Mouse (Mus musculus): ENCODE results near the gene Tmem178b. TPM values are rescaled to one million over a fixed set of nuclear protein-coding genes. Genes with fewer than 3 reads are reported as not detected.

Gene Tmem178b
- polyA plus RNA-seq, 1 experiment from 2014 or later = 7.3 TPM

DNA sequence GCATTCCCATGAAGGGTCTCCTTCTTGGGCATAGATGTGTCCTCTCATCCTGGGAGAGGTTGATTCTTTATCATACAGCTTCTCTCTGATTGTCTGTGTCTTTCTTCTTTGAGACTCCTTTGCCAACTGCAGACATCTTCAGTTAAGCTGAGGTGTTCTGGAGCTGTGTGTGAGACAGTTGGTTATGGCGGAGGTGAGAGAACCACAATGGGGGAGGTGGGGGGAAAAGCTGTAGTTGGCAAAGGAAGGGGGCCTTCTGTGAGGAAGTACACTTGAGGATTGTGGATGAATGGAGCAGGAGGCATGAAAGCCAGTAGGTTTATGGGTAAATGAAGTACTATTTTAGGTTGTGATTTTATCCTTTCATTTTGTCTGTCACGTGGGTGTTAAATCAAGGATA is 178.6 kb downstream of the Tmem178b start:
- Histone ChIP-seq H3K4me2 (ENCODE audit: low read depth) (no peak overlapping the region), H3K9me3 (ENCODE audit: control insufficient read depth, low read length) (no peaks in the 10 kb centered on the region), H3K27ac (ENCODE audit: low read depth, low read length) (no peak overlapping the region), H3K4me1 (ENCODE audit: control insufficient read depth, insufficient read depth, low read length) (no peaks in the 10 kb centered on the region), H3K9ac (ENCODE audit: low read length) (no peak overlapping the region), H3K27me3 (ENCODE audit: control insufficient read depth, insufficient read depth, low read length) (no peaks in the 10 kb centered on the region), H3K4me3 (ENCODE audit: low read depth, low read length) (no peak overlapping the region), H3K36me3 (ENCODE audit: control insufficient read depth, insufficient read depth, low read length) (no peaks in the 10 kb centered on the region)
- DNase-seq (ENCODE audit: low spot score) = no peak
- no peak for ATAC-seq (ENCODE audit: insufficient read depth, low FRiP score, low TSS enrichment)
- 86% methylated on average over 2 of the region's 2 CpGs for WGBS

DNA sequence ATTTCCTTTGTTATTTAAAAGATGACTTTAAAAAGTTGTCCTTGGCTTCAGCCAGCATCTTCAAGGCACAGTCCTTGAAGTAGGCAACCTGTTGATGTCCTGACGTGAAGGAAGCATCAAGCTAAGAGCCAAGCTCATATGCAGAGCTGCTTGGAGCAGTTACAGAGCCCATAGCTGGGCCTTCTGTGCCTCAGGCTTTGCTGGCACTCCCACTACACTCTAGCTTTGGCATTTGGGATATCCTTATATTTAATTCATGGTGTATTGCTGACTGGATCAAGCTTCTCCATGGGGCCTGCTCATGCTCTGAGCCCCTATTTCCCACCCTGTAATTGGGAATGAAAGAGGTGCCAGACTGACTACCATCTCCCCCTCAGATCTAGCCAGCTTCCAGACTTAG is 179.5 kb downstream of the Tmem178b start:
- DNase-seq (ENCODE audit: low spot score) = no peak

DNA sequence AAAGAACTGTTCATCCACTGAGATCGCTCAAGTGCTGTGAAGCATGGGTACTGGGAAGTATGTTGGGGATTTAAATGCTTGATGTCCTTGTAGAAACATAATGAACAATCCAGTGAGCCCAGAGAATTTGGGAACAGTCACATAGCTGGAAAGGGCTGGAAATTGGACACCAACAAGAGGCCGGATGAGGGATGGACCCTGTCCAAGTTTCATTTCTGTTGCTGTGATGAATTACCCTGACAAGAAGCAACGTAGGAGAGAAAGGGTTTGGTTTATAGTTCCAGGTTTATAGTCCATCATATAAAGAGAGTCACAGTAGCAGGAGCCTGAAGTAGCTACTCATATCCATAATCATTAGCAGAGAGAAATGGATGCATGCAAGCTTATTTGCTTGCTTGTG is 186.4 kb downstream of the Tmem178b start:
- H3K27ac ChIP-seq (ENCODE audit: low read depth, low read length) = no peak overlapping the region
- no peak overlapping the region for H3K4me2 ChIP-seq (ENCODE audit: low read depth)
- no peak for ATAC-seq (ENCODE audit: insufficient read depth, low FRiP score, low TSS enrichment)
- WGBS = 71% methylated on average over 3 of the region's 3 CpGs
- no peak overlapping the region for H3K9ac ChIP-seq (ENCODE audit: low read length)
- no peaks in the 10 kb centered on the region for H3K4me1 ChIP-seq (ENCODE audit: control insufficient read depth, insufficient read depth, low read length)
- no peak overlapping the region for H3K4me3 ChIP-seq (ENCODE audit: low read depth, low read length)
- no peaks in the 10 kb centered on the region for H3K9me3 ChIP-seq (ENCODE audit: control insufficient read depth, low read length)
- H3K36me3 ChIP-seq (ENCODE audit: control insufficient read depth, insufficient read depth, low read length) = no peaks in the 10 kb centered on the region
- no peak for DNase-seq (ENCODE audit: low spot score)
- no peaks in the 10 kb centered on the region for H3K27me3 ChIP-seq (ENCODE audit: control insufficient read depth, insufficient read depth, low read length)

More for the DNA sequence above, 179.5 kb downstream of the Tmem178b start:
- Histone ChIP-seq H3K9ac (ENCODE audit: low read length) (no peak overlapping the region), H3K4me1 (ENCODE audit: control insufficient read depth, insufficient read depth, low read length) (no peaks in the 10 kb centered on the region), H3K4me3 (ENCODE audit: low read depth, low read length) (no peak overlapping the region), H3K27me3 (ENCODE audit: control insufficient read depth, insufficient read depth, low read length) (no peaks in the 10 kb centered on the region), H3K4me2 (ENCODE audit: low read depth) (no peak overlapping the region), H3K9me3 (ENCODE audit: control insufficient read depth, low read length) (no peaks in the 10 kb centered on the region), H3K36me3 (ENCODE audit: control insufficient read depth, insufficient read depth, low read length) (no peaks in the 10 kb centered on the region), H3K27ac (ENCODE audit: low read depth, low read length) (no peak overlapping the region)
- ATAC-seq (ENCODE audit: insufficient read depth, low FRiP score, low TSS enrichment) = no peak
- 91% methylated on average over 1 of the region's 1 CpGs for WGBS

DNA sequence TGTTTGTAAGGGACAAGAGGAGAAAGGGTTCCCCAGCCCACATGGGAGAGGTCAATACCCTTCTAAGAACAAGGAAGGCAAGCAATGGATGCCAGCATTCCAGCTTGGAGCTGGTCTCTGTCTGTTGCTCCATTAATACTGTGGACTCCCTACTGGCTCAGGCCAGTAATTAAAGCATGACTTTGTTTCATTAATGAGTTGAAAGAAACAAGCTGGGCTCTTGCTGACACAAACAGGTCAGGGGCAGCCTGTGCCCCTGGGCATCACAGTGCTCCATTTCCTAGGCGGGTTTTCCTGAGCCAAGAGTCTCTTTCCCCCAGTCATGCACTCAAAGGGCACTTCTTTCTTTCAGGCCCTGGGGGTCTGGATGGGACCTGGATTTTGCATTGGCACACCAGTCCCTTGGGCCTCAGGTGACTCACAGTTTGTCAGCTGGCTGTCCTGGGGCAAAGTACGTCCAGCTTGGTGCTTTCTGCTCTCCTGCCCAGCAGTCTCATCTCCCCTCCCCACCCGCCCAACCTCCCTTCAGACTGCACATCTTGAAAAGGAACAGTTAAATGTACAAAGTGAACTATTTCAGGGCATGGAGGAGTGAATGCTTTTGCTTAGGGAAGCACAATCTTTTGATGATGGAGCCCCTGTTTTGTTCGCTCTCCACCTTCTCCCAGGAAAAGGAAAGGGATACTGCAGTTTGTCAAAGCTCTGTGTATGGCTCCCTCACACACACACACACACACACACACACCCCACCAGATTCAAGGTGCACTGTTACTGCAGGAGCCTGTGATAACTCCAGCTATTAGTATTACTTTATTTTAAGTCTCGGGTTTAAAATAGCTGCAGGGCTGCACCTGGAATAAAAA is 188.5 kb downstream of the Tmem178b start:
- no peaks in the 10 kb centered on the region for H3K36me3 ChIP-seq (ENCODE audit: control insufficient read depth, insufficient read depth, low read length)
- H3K4me2 ChIP-seq (ENCODE audit: low read depth) = no peak overlapping the region
- no peaks in the 10 kb centered on the region for H3K4me1 ChIP-seq (ENCODE audit: control insufficient read depth, insufficient read depth, low read length)
- no peak overlapping the region for H3K4me3 ChIP-seq (ENCODE audit: low read depth, low read length)
- H3K9me3 ChIP-seq (ENCODE audit: control insufficient read depth, low read length) = no peaks in the 10 kb centered on the region
- H3K27me3 ChIP-seq (ENCODE audit: control insufficient read depth, insufficient read depth, low read length) = no peaks in the 10 kb centered on the region
- no peak for ATAC-seq (ENCODE audit: insufficient read depth, low FRiP score, low TSS enrichment)
- H3K27ac ChIP-seq (ENCODE audit: low read depth, low read length) = no peak overlapping the region
- WGBS = 86% methylated on average over 5 of the region's 5 CpGs
- no peak for DNase-seq (ENCODE audit: low spot score)
- H3K9ac ChIP-seq (ENCODE audit: low read length) = no peak overlapping the region

DNA sequence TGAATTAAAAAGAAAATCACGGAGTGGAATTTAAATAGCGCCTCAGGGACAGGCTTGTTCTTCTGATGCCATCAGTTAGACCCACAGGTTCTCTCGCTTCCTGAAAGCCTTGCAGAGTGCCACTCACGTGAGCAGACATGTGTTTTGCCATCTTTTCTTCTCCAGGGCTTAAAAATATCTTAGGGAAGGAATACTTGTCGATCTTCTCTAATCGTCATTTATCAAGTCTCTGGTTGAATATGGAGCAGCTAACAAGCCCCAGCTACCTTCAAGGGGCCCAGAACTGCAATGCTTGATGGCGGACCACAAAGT is 189.1 kb downstream of the Tmem178b start:
- Histone ChIP-seq H3K27me3 (ENCODE audit: control insufficient read depth, insufficient read depth, low read length) (no peaks in the 10 kb centered on the region), H3K9ac (ENCODE audit: low read length) (no peak overlapping the region), H3K4me3 (ENCODE audit: low read depth, low read length) (no peak overlapping the region), H3K36me3 (ENCODE audit: control insufficient read depth, insufficient read depth, low read length) (no peaks in the 10 kb centered on the region), H3K27ac (ENCODE audit: low read depth, low read length) (no peak overlapping the region), H3K9me3 (ENCODE audit: control insufficient read depth, low read length) (no peaks in the 10 kb centered on the region), H3K4me2 (ENCODE audit: low read depth) (no peak overlapping the region), H3K4me1 (ENCODE audit: control insufficient read depth, insufficient read depth, low read length) (no peaks in the 10 kb centered on the region)
- 89% methylated on average over 7 of the region's 7 CpGs for WGBS
- ATAC-seq (ENCODE audit: insufficient read depth, low FRiP score, low TSS enrichment) (no peak), DNase-seq (ENCODE audit: low spot score) (no peak)

DNA sequence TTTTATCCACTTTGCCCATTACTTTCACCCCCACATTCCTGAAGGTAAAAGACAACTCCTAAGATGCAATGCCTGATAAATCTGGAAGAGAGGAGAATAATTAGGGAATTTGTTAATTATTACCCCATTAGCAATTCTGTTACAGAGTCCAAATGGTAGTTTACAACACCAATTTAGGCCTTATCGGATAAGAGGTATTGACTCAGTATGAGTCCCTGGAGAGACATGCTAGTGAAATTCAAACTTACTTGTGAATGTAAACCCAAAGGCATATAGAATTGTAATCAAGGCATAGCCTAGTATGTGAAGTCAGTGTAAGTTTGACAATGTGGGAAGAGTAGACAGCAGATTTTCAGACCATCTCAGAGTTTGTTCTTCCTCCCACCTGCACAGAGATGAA is 190.4 kb downstream of the Tmem178b start:
- Histone ChIP-seq H3K9me3 (ENCODE audit: control insufficient read depth, low read length) (no peaks in the 10 kb centered on the region), H3K4me3 (ENCODE audit: low read depth, low read length) (no peak overlapping the region), H3K4me2 (ENCODE audit: low read depth) (no peak overlapping the region), H3K27me3 (ENCODE audit: control insufficient read depth, insufficient read depth, low read length) (no peaks in the 10 kb centered on the region), H3K9ac (ENCODE audit: low read length) (no peak overlapping the region), H3K4me1 (ENCODE audit: control insufficient read depth, insufficient read depth, low read length) (no peaks in the 10 kb centered on the region), H3K27ac (ENCODE audit: low read depth, low read length) (no peak overlapping the region), H3K36me3 (ENCODE audit: control insufficient read depth, insufficient read depth, low read length) (no peaks in the 10 kb centered on the region)
- DNase-seq (ENCODE audit: low spot score) (no peak), ATAC-seq (ENCODE audit: insufficient read depth, low FRiP score, low TSS enrichment) (no peak)
- 89% methylated on average over 1 of the region's 1 CpGs for WGBS

DNA sequence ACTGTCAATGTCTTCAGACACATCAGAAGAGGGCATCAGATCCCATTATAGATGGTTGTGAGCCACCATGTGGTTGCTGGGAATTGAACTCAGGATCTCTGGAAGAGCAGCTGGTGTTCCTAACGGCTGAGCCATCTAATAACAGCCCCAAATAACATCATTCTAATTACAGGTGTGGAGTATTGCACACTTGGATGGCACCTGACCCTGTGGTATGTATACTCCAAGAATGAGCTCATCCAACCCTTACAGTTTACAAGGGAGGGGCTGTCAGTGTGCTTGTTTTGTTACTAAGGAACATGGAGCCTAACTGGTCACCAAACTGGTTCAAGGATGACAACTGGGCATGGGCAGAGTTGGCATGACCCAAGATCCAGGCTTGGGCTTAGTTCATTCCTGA is 190.8 kb downstream of the Tmem178b start:
- Histone ChIP-seq H3K9me3 (ENCODE audit: control insufficient read depth, low read length) (no peaks in the 10 kb centered on the region), H3K27ac (ENCODE audit: low read depth, low read length) (no peak overlapping the region), H3K27me3 (ENCODE audit: control insufficient read depth, insufficient read depth, low read length) (no peaks in the 10 kb centered on the region), H3K36me3 (ENCODE audit: control insufficient read depth, insufficient read depth, low read length) (no peaks in the 10 kb centered on the region), H3K4me1 (ENCODE audit: control insufficient read depth, insufficient read depth, low read length) (no peaks in the 10 kb centered on the region), H3K4me2 (ENCODE audit: low read depth) (no peak overlapping the region), H3K4me3 (ENCODE audit: low read depth, low read length) (no peak overlapping the region), H3K9ac (ENCODE audit: low read length) (no peak overlapping the region)
- ATAC-seq (ENCODE audit: insufficient read depth, low FRiP score, low TSS enrichment) (no peak), DNase-seq (ENCODE audit: low spot score) (no peak)
- 74% methylated on average over 1 of the region's 1 CpGs for WGBS

DNA sequence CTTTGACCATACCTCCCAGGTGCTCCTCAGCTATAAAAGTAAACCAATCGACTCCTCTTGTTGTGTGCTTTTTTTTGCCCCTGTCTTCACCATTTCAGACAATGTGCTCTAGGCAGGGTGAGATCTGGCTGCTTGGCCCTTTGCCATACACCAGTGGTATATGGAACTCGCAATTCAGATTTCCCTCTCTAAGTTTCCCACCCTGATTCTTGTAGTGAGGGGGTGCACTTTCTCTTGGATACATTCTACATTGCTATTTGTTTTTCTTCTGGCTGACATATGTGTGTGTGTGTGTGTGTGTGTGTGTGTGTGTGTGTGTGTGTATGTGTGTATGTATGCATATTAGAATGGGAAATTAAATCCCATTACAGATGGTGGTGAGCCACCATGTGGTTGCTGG is 191.3 kb downstream of the Tmem178b start:
- H3K4me2 ChIP-seq (ENCODE audit: low read depth) = no peak overlapping the region
- 90% methylated on average over 2 of the region's 2 CpGs for WGBS
- no peaks in the 10 kb centered on the region for H3K9me3 ChIP-seq (ENCODE audit: control insufficient read depth, low read length)
- no peak overlapping the region for H3K27ac ChIP-seq (ENCODE audit: low read depth, low read length)
- H3K4me3 ChIP-seq (ENCODE audit: low read depth, low read length) = no peak overlapping the region
- no peaks in the 10 kb centered on the region for H3K36me3 ChIP-seq (ENCODE audit: control insufficient read depth, insufficient read depth, low read length)
- no peaks in the 10 kb centered on the region for H3K27me3 ChIP-seq (ENCODE audit: control insufficient read depth, insufficient read depth, low read length)
- DNase-seq (ENCODE audit: low spot score) (no peak), ATAC-seq (ENCODE audit: insufficient read depth, low FRiP score, low TSS enrichment) (no peak)
- H3K9ac ChIP-seq (ENCODE audit: low read length) = no peak overlapping the region
- H3K4me1 ChIP-seq (ENCODE audit: control insufficient read depth, insufficient read depth, low read length) = no peaks in the 10 kb centered on the region

DNA sequence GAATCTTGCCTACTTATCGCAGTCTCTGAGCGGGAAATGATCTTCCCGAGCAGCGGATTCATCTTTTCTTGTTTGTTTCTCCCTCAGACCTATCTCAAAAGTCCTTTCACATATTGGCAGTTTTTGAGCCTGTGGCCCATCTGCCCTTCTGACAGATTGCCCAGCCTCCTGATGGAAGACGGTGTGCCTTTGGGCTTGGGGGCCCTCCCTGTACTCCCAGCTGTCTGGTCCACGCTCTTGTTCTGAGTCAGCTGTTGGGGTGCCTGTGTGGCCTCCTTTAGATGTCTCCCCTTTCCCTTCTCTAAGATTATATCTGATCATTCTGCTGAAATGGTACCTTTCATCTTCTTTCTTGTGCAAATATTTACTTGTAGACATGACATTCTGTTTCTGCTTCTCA is 195.4 kb downstream of the Tmem178b start:
- Histone ChIP-seq H3K9me3 (ENCODE audit: control insufficient read depth, low read length) (no peaks in the 10 kb centered on the region), H3K27me3 (ENCODE audit: control insufficient read depth, insufficient read depth, low read length) (no peaks in the 10 kb centered on the region), H3K4me1 (ENCODE audit: control insufficient read depth, insufficient read depth, low read length) (no peaks in the 10 kb centered on the region), H3K27ac (ENCODE audit: low read depth, low read length) (no peak overlapping the region), H3K4me2 (ENCODE audit: low read depth) (no peak overlapping the region), H3K36me3 (ENCODE audit: control insufficient read depth, insufficient read depth, low read length) (no peaks in the 10 kb centered on the region), H3K9ac (ENCODE audit: low read length) (no peak overlapping the region), H3K4me3 (ENCODE audit: low read depth, low read length) (no peak overlapping the region)
- ATAC-seq (ENCODE audit: insufficient read depth, low FRiP score, low TSS enrichment) (no peak), DNase-seq (ENCODE audit: low spot score) (no peak)
- WGBS = 82% methylated on average over 6 of the region's 6 CpGs
